ENCODE assay signal across 24 mouse cellular contexts in the genomic region with DNA sequence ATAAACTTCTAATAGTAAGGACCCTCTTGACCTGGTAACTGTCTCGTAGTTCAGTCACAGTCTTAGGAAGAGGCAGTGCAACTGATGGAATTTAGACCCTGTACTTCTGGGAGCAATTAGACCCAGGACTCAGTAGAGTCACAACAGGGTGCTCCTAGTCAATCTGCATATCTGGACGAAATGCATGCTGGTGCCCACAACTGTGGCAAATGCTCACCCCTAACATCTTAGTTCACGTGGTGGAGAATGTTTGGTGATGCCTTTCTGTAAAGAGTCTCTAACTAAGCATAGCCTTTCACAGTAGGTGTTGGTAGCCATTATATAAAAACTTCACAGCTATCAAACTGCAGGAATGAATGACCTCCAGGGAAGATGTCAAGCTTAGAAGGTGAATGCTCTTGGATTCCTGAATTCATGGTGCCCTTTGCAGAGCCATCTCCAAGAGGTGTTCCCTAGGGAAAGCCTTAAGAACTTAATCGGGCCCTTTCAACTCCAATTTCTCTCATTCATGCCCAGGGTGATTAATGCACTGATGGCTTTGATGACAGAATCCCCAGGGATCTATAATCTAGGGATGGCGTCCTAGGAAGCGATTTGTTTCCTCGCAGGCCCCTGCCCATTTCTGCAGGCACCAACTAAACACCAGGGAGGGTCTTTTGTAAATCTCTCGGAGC. TPM values are rescaled to one million over a fixed set of nuclear protein-coding genes. Genes with fewer than 3 reads are reported as not detected.
"Had no signal": no experiment of that assay in that cellular context is flagged by ENCODE, and none has a peak within 500 bp of the region (broad histone marks: within the 10 kb centered on the region; RNA-seq: fewer than 3 reads in every experiment).

No protein-coding gene starts in this region.

- ATAC-seq: hindbrain, postnatal 0 days; intestine, embryonic 16.5 days had no signal

- H3K4me1 ChIP-seq: heart, embryonic 10.5 days; heart, embryonic 12.5 days; hindbrain, embryonic 13.5 days; hindbrain, embryonic 15.5 days; kidney, embryonic 15.5 days; limb, embryonic 13.5 days; limb, embryonic 15.5 days had no signal

- H3K27ac ChIP-seq: heart, embryonic 10.5 days; hindbrain, embryonic 13.5 days; hindbrain, embryonic 15.5 days; hindbrain, postnatal 0 days; kidney, embryonic 15.5 days; kidney, postnatal 0 days; limb, embryonic 13.5 days; limb, embryonic 15.5 days had no signal

- H3K9me3 ChIP-seq: heart, embryonic 10.5 days; heart, embryonic 12.5 days; hindbrain, embryonic 13.5 days; hindbrain, embryonic 15.5 days; kidney, embryonic 15.5 days; limb, embryonic 13.5 days; limb, embryonic 15.5 days had no signal

- H3K4me2 ChIP-seq: heart, embryonic 12.5 days; hindbrain, embryonic 13.5 days; hindbrain, embryonic 15.5 days; kidney, embryonic 15.5 days; limb, embryonic 13.5 days; limb, embryonic 15.5 days had no signal

- H3K36me3 ChIP-seq: heart, embryonic 10.5 days; heart, embryonic 12.5 days; hindbrain, embryonic 13.5 days; hindbrain, embryonic 15.5 days; kidney, embryonic 15.5 days; limb, embryonic 13.5 days; limb, embryonic 15.5 days had no signal

- DNase-seq: gastrocnemius, postnatal 14 days; gastrocnemius, postnatal 36 days; heart, adult 18-20 months; heart, postnatal 14 days; heart, postnatal 36 days; kidney, adult 11 months; kidney, adult 2 months; kidney, adult 9 months; kidney, postnatal 14 days; kidney, postnatal 36 days; layer of hippocampus, adult 9-11 months; layer of hippocampus, postnatal 36 days; left cerebral cortex, postnatal 4 days had no signal

- H3K4me3 ChIP-seq: heart, embryonic 10.5 days; heart, embryonic 12.5 days; hindbrain, embryonic 13.5 days; hindbrain, embryonic 15.5 days; kidney, embryonic 15.5 days; limb, embryonic 13.5 days; limb, embryonic 15.5 days had no signal

- H3K9ac ChIP-seq: heart, embryonic 12.5 days; hindbrain, embryonic 13.5 days; hindbrain, embryonic 15.5 days; kidney, embryonic 15.5 days; limb, embryonic 13.5 days; limb, embryonic 15.5 days had no signal

- H3K27me3 ChIP-seq: hindbrain, embryonic 15.5 days; limb, embryonic 15.5 days had no signal

RNA-seq across cellular contexts. Expression of a gene that starts 14.8 kb away (rescaled TPM):
- total RNA-seq: hematopoietic stem cell, adult 5-6 weeks had no signal
